Mouse (Mus musculus): Measurements from ENCODE around the gene Ankrd2. TPM values are rescaled to one million over a fixed set of nuclear protein-coding genes. Genes with fewer than 3 reads are reported as not detected.

Gene Ankrd2
- total and polyA plus RNA-seq, 2 experiments from 2014 or later, result 0.14 TPM; not detected in 1

DNA sequence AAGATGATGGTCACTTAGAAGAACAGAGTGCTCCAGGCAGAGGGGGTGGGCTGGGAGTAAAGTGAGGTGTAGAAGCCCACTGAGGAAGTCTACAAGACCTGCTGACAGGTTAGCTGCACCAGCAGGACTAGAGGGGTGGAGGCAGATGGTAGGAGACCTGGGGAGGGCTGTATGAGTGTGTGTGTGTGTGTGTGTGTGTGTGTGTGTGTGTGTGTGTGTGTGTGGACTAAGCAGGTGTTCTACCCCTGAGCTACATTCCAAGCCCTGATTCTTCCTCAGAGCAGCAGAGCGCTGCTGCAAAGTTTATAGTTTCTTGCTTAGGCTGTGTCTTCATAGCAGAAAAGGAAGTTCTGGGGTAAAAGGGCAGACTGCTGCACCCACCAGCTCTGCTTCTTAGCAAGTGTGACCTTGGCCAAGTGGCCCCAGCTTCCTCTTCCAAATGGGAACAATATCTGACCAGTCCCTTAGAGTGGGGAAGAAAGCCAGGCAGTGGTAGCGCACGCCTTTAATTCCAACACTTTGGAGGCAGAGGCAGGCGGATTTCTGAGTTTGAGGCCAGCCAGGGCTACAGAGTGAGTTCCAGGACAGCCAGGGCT, 36.0 kb upstream of the Ankrd2 start:
- H3K36me3 ChIP-seq (replicated peaks; ENCODE audit: control insufficient read depth, insufficient read depth, low read length), result no peaks in the 10 kb centered on the region
- H3K4me1 ChIP-seq (ENCODE audit: control insufficient read depth, insufficient read depth), result peaks cover 62% of the 10 kb centered on the region
- H3K9me3 ChIP-seq (replicated peaks; ENCODE audit: control insufficient read depth, low read length), result no peaks in the 10 kb centered on the region
- H3K4me3 ChIP-seq (ENCODE audit: low read depth, low read length), result no peak overlapping the region
- no peak overlapping the region for H3K4me2 ChIP-seq (ENCODE audit: low read depth, low read length)
- H3K27ac ChIP-seq (ENCODE audit: low read depth), result peak overlapping the region; percentile 83
- no peak for DNase-seq (ENCODE audit: low spot score)
- H3K27me3 ChIP-seq (ENCODE audit: control insufficient read depth, insufficient read depth, low read length), result no peaks in the 10 kb centered on the region
- WGBS, result 72% methylated on average over 4 of the region's 4 CpGs
- no peak for ATAC-seq (ENCODE audit: insufficient read depth, low read depth)
- no peak overlapping the region for H3K9ac ChIP-seq (replicated peaks; ENCODE audit: low read depth, low read length)
- no peak for TF ChIP-seq CTCF (IDR thresholded peaks at IDR 0.05; ENCODE audit: low read depth)

DNA sequence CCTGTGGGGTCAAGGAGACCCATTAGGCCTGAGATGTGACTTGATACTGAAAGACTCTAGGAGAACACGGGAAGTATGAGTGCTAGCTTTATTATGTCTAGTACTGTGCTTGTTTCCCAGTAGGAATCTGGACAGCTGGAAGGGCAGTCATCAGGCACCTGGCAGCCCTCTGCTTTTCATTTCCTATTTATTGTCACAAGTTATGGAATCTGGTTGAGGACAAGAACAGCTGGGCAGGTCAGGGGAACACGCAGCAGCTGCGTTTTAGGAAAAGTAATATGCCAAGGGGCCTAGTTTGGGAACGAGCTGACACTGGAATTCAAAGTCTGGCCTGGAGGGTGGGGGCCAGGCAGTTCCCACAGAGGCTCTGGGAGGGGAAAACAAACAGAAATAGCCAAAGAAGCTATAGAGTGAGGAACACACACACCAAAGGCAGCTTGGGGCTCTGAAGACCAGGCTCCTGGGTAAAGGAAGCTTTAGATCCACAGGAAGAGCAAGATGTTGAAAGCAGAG, 35.3 kb upstream of the Ankrd2 start:
- peak; percentile 69 for DNase-seq (ENCODE audit: low spot score)
- no peaks in the 10 kb centered on the region for H3K36me3 ChIP-seq (replicated peaks; ENCODE audit: control insufficient read depth, insufficient read depth, low read length)
- H3K4me1 ChIP-seq (ENCODE audit: control insufficient read depth, insufficient read depth), result peaks cover 69% of the 10 kb centered on the region
- no peak overlapping the region for H3K9ac ChIP-seq (replicated peaks; ENCODE audit: low read depth, low read length)
- no peaks in the 10 kb centered on the region for H3K27me3 ChIP-seq (ENCODE audit: control insufficient read depth, insufficient read depth, low read length)
- peak overlapping the region; percentile 83 for H3K27ac ChIP-seq (ENCODE audit: low read depth)
- 11% methylated on average over 4 of the region's 4 CpGs for WGBS
- no peaks in the 10 kb centered on the region for H3K9me3 ChIP-seq (replicated peaks; ENCODE audit: control insufficient read depth, low read length)
- peak; percentile 35 for ATAC-seq (ENCODE audit: insufficient read depth, low read depth)
- H3K4me2 ChIP-seq (ENCODE audit: low read depth, low read length), result no peak overlapping the region
- H3K4me3 ChIP-seq (ENCODE audit: low read depth, low read length), result no peak overlapping the region
- TF ChIP-seq CTCF (IDR thresholded peaks at IDR 0.05; ENCODE audit: low read depth) (no peak), EP300 (IDR thresholded peaks at IDR 0.05; ENCODE audit: low read depth) (no peak)

DNA sequence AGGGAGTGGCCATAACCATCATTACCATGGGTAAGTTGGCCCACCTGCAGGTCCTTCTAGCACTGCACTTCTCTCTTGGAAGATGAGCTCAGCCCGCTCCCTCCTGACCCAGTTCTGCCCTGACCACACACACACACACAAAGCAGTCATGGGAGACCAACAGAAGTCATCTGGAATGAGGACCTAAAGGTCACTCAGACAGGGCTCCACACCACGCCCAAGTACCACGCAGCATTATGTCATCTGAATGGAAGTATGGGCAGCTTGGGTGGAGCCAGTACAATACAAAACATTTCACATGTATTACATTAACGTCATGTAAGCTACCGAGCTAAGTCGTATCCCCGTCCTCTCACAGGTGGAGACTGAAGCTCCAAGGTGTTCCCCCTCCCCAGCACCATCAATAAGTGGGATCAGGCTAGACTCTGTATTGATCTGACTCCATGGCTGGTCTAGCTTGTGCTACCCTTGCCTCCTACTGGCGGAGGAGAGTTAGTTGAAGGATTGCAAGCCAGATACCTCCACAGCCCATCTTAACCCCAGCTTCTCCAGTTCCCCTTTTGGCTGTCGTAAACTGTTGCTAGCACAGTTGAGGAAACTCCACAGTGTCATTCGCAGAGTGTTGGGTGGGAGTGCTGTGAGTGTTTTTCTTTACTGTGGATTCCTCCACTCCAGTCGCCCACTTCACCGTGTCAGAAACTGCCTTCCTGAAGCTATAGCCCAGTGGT, 34.4 kb upstream of the Ankrd2 start:
- ATAC-seq (ENCODE audit: insufficient read depth, low read depth) (no peak), DNase-seq (ENCODE audit: low spot score) (no peak)
- Histone ChIP-seq H3K4me1 (ENCODE audit: control insufficient read depth, insufficient read depth) (peaks cover 72% of the 10 kb centered on the region), H3K4me3 (ENCODE audit: low read depth, low read length) (no peak overlapping the region), H3K9me3 (replicated peaks; ENCODE audit: control insufficient read depth, low read length) (no peaks in the 10 kb centered on the region), H3K4me2 (ENCODE audit: low read depth, low read length) (no peak overlapping the region), H3K27ac (ENCODE audit: low read depth) (peak overlapping the region; percentile 83), H3K27me3 (ENCODE audit: control insufficient read depth, insufficient read depth, low read length) (no peaks in the 10 kb centered on the region), H3K36me3 (replicated peaks; ENCODE audit: control insufficient read depth, insufficient read depth, low read length) (no peaks in the 10 kb centered on the region), H3K9ac (replicated peaks; ENCODE audit: low read depth, low read length) (no peak overlapping the region)
- TF ChIP-seq CTCF (IDR thresholded peaks at IDR 0.05; ENCODE audit: low read depth) (no peak), EP300 (IDR thresholded peaks at IDR 0.05; ENCODE audit: low read depth) (no peak)
- WGBS, result 92% methylated on average over 12 of the region's 12 CpGs

DNA sequence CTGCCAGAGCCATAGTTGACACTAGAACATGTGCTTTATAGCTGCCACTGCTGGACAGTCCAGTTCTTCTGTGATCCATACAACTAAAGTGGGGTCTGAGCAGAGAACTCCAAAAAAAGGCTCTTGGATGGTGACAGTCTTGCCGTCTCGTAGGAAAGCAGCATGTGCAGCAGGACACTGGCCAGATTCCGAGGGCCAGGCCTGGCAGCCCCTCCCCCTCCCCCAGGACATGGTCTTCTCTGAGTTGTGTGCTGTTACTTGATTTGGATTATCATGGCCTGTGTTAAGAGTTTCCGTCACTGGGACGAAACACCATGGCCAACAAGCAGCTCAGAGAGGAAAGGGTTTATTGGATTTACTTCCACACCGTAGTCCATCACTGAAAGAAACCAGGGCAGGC, 31.5 kb upstream of the Ankrd2 start:
- Histone ChIP-seq H3K4me3 (ENCODE audit: low read depth, low read length) (no peak overlapping the region), H3K4me1 (ENCODE audit: control insufficient read depth, insufficient read depth) (peaks cover 69% of the 10 kb centered on the region), H3K9me3 (replicated peaks; ENCODE audit: control insufficient read depth, low read length) (no peaks in the 10 kb centered on the region), H3K27ac (ENCODE audit: low read depth) (peak overlapping the region; percentile 52), H3K36me3 (replicated peaks; ENCODE audit: control insufficient read depth, insufficient read depth, low read length) (no peaks in the 10 kb centered on the region), H3K27me3 (ENCODE audit: control insufficient read depth, insufficient read depth, low read length) (no peaks in the 10 kb centered on the region), H3K4me2 (ENCODE audit: low read depth, low read length) (no peak overlapping the region), H3K9ac (replicated peaks; ENCODE audit: low read depth, low read length) (no peak overlapping the region)
- TF ChIP-seq CTCF (IDR thresholded peaks at IDR 0.05; ENCODE audit: low read depth), result no peak
- TF ChIP-seq EP300 (IDR thresholded peaks at IDR 0.05; ENCODE audit: low read depth), result no peak
- 31% methylated on average over 6 of the region's 6 CpGs for WGBS
- ATAC-seq (ENCODE audit: insufficient read depth, low read depth), result no peak
- DNase-seq (ENCODE audit: low spot score), result no peak

DNA sequence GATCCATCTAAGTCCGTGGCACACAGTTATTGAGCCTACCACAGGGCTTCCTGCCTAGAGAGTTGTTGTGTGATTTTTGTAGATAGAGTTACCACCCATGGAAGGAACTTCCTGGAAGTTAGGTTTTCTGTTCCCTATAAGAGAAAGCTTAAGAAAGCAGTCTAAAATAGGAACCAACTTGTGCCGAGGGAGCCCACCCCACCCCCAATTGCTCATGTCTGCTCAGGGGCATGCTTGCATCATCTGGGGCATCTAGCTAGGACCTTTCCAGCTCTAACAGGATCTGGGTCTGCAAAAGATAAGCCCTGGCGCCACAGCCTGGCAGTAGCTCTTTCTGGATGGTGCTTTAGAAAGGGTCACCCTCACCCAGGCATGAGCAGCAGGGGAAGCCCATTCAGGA, 30.2 kb upstream of the Ankrd2 start:
- H3K9ac ChIP-seq (replicated peaks; ENCODE audit: low read depth, low read length), result no peak overlapping the region
- H3K4me2 ChIP-seq (ENCODE audit: low read depth, low read length), result no peak overlapping the region
- H3K27ac ChIP-seq (ENCODE audit: low read depth), result 0 out of 2 replicates have a peak overlapping the region, but pooled peaks have one; percentile 11
- no peaks in the 10 kb centered on the region for H3K9me3 ChIP-seq (replicated peaks; ENCODE audit: control insufficient read depth, low read length)
- H3K4me3 ChIP-seq (ENCODE audit: low read depth, low read length), result no peak overlapping the region
- no peak for ATAC-seq (ENCODE audit: insufficient read depth, low read depth)
- H3K27me3 ChIP-seq (ENCODE audit: control insufficient read depth, insufficient read depth, low read length), result no peaks in the 10 kb centered on the region
- peaks cover 56% of the 10 kb centered on the region for H3K4me1 ChIP-seq (ENCODE audit: control insufficient read depth, insufficient read depth)
- DNase-seq (ENCODE audit: low spot score), result no peak
- TF ChIP-seq EP300 (IDR thresholded peaks at IDR 0.05; ENCODE audit: low read depth) (no peak), CTCF (IDR thresholded peaks at IDR 0.05; ENCODE audit: low read depth) (no peak)
- H3K36me3 ChIP-seq (replicated peaks; ENCODE audit: control insufficient read depth, insufficient read depth, low read length), result no peaks in the 10 kb centered on the region
- 22% methylated on average over 3 of the region's 3 CpGs for WGBS

Measured in heart, postnatal 0 days (tissue).